ENCODE assay signal across 12 mouse cellular contexts in genomic region chr6:17595712-17596462, GRCm38 (mm10). TPM values are rescaled to one million over a fixed set of nuclear protein-coding genes. Genes with fewer than 3 reads are reported as not detected.
DNase-seq lines count a peak whose midpoint lies in the region; TF ChIP-seq lines count a peak whose summit lies in the region.
"Had no signal": no experiment of that assay in that cellular context is flagged by ENCODE, and none has a peak within 500 bp of the region (broad histone marks: within the 10 kb centered on the region; RNA-seq: fewer than 3 reads in every experiment).

No protein-coding gene starts in this region.

- intact Hi-C loops in gastrocnemius, adult 2 months (cut with DNase I): no loop called here
- intact Hi-C loops in gastrocnemius, postnatal 36 days (cut with DNase I): no loop called here

- no peak overlapping the region for H3K4me3 ChIP-seq in gastrocnemius, adult 2 months
- H3K4me3 ChIP-seq in small intestine, adult 2 months (ENCODE audit: low read depth, low read length): no peak overlapping the region
- H3K4me3 ChIP-seq: heart, embryonic 12.5 days; midbrain, embryonic 15.5 days; stomach, embryonic 15.5 days had no signal

- peak; percentile 44 for DNase-seq in gastrocnemius, adult 2 months
- DNase-seq in gastrocnemius, postnatal 36 days: no peak
- DNase-seq in right cerebral cortex, postnatal 4 days: peak; percentile 11
- DNase-seq in right cerebral cortex, adult 18-20 months: no peak
- DNase-seq in kidney, postnatal 25 days: peak; percentile 65 to 75
- DNase-seq in B cell, adult 2 months: no peak
- no peak for DNase-seq in right cerebral cortex, postnatal 14 days
- DNase-seq: cerebellum, adult 18-20 months had no signal

- no peak overlapping the region for H3K27ac ChIP-seq in gastrocnemius, adult 2 months
- H3K27ac ChIP-seq in small intestine, adult 2 months (ENCODE audit: insufficient read depth, low read depth, low read length): peak overlapping the region; percentile 74
- H3K27ac ChIP-seq: midbrain, embryonic 15.5 days; stomach, embryonic 15.5 days had no signal

- no peaks in the 10 kb centered on the region for H3K27me3 ChIP-seq in small intestine, adult 2 months (ENCODE audit: control insufficient read depth, insufficient read depth, low read length)
- H3K27me3 ChIP-seq: heart, embryonic 12.5 days; midbrain, embryonic 15.5 days; stomach, embryonic 15.5 days had no signal

- H3K36me3 ChIP-seq in small intestine, adult 2 months (ENCODE audit: control insufficient read depth, insufficient read depth, low read length): no peaks in the 10 kb centered on the region
- H3K36me3 ChIP-seq: heart, embryonic 12.5 days; midbrain, embryonic 15.5 days; stomach, embryonic 15.5 days had no signal

- TF ChIP-seq CTCF in gastrocnemius, adult 2 months (IDR thresholded peaks at IDR 0.05): no peak
- no peak for TF ChIP-seq CTCF in small intestine, adult 2 months (IDR thresholded peaks at IDR 0.05; ENCODE audit: extremely low read depth, insufficient read length, insufficient replicate concordance, low read depth, low read length)

- WGBS in small intestine, adult 2 months: 29% methylated on average over 11 of the region's 11 CpGs

- TF ChIP-seq POLR2A in small intestine, adult 2 months (IDR thresholded peaks at IDR 0.05; ENCODE audit: low read depth, low read length): no peak

- peaks cover 4% of the 10 kb centered on the region; the same call in 1 of the 2 replicates for H3K4me1 ChIP-seq in small intestine, adult 2 months (ENCODE audit: control insufficient read depth, insufficient read depth, insufficient read length, low read length)
- H3K4me1 ChIP-seq: heart, embryonic 12.5 days; midbrain, embryonic 15.5 days; stomach, embryonic 15.5 days had no signal

RNA-seq across cellular contexts. Expression of gene Capza2, which starts 40.1 kb away (rescaled TPM):
- total RNA-seq in gastrocnemius, adult 2 months (2021): 100 to 1,000 TPM; 259 to 336 TPM
- 100 to 1,000 TPM; 299 to 306 TPM for total RNA-seq in gastrocnemius, postnatal 36 days (2021)
- 1.3 and 2.8 TPM in 2 replicates for polyA plus RNA-seq in small intestine, adult 2 months (2012; rRNA removed)

Comparison
In these comparisons a context has a peak if more than half of its experiments do, and no peak if none do; other contexts are left out.
1. DNase-seq: peak in gastrocnemius, adult 2 months (single experiment), right cerebral cortex, postnatal 4 days (single experiment) and kidney, postnatal 25 days (2 of 2); none in gastrocnemius, postnatal 36 days (0 of 2), right cerebral cortex, adult 18-20 months (single experiment), B cell, adult 2 months (0 of 2) and right cerebral cortex, postnatal 14 days (single experiment).